Mouse (Mus musculus) liver, embryonic 16.5 days (tissue): ENCODE results near the gene Epo. TPM values are rescaled to one million over a fixed set of nuclear protein-coding genes. Genes with fewer than 3 reads are reported as not detected.

Experiments
- ATAC-seq: fragments of 200-750 bp; cut with Nextera tagmentation; 2 replicates; pipeline ENCODE4 v1.8.0; 2017; ENCODE audit warnings: low read depth, mild to moderate bottlenecking, moderate number of reproducible peaks, moderate library complexity
- H3K27ac ChIP-seq: fragments of 300-500 bp; sonication (generic); 2 replicates; pipeline ENCODE4 v1.5.1; 2014; ENCODE audit warnings: mild to moderate bottlenecking, low read length
- H3K27me3 ChIP-seq: fragments of 300-500 bp; sonication (generic); 2 replicates; pipeline ENCODE4 v1.6.1; 2014; ENCODE audit warnings: low read depth, low read length, mixed read lengths; ENCODE audit not compliant: control insufficient read depth, insufficient read depth
- H3K36me3 ChIP-seq: fragments of 300-500 bp; sonication (generic); 2 replicates; pipeline ENCODE4 v1.6.1; 2014; ENCODE audit warnings: mild to moderate bottlenecking; ENCODE audit not compliant: control insufficient read depth, insufficient read depth
- H3K4me1 ChIP-seq: fragments of 300-500 bp; sonication (generic); 2 replicates; pipeline ENCODE4 v1.6.1; 2014; ENCODE audit warnings: low read depth, low read length, mixed read lengths; ENCODE audit not compliant: control insufficient read depth
- H3K4me2 ChIP-seq: fragments of 300-500 bp; sonication (generic); 2 replicates; pipeline ENCODE4 v1.6.1; 2014; ENCODE audit warnings: low read depth, low read length, mixed read lengths
- H3K4me3 ChIP-seq: fragments of 300-500 bp; sonication (generic); 2 replicates; pipeline ENCODE4 v1.5.1; 2014; ENCODE audit warnings: low read depth, mild to moderate bottlenecking, low read length
- H3K9ac ChIP-seq: fragments of 300-500 bp; sonication (generic); 2 replicates; pipeline ENCODE4 v1.6.1; 2014; ENCODE audit warnings: low read depth, low read length
- H3K9me3 ChIP-seq: fragments of 300-500 bp; sonication (generic); replicated peaks from 2 replicates; pipeline ENCODE4 v1.6.1; 2016; ENCODE audit warnings: low read length; ENCODE audit not compliant: control insufficient read depth
- WGBS: fragments of 180-500 bp; shearing (Covaris S2); extraction: QIAGEN DNeasy Blood & Tissue Kit; methylation state at CpG from one replicate; pipeline ENCODE4 v1.1.7; 2014; ENCODE audit not compliant: insufficient replicate concordance; 5-methylcytosine and 5-hydroxymethylcytosine counted together
- microRNA-seq: library from miRNA; unstranded; fragments of <30 nt; microRNA quantifications from one replicate; pipeline ENCODE4, GENCODE M21; 2016
- polyA plus RNA-seq: library from polyadenylated mRNA; unstranded; fragments of >200 nt; fragmentation: Nextera tagmentation; extraction: Ambion mirVana; gene quantifications from 2 replicates; pipeline ENCODE4 v1.2.1, GENCODE M21; 2015

Epo gene
- polyA plus RNA-seq, 1 experiment from 2014 or later: 0.81 TPM

- Histone ChIP-seq H3K4me3 (no peak overlapping the region), H3K27me3 (no peaks in the 10 kb centered on the region), H3K27ac (no peak overlapping the region), H3K36me3 (no peaks in the 10 kb centered on the region), H3K9me3 (no peaks in the 10 kb centered on the region), H3K9ac (no peak overlapping the region), H3K4me1 (no peaks in the 10 kb centered on the region), H3K4me2 (no peak overlapping the region)
- no peak for ATAC-seq
- 65% methylated on average over 11 of the region's 11 CpGs for WGBS
These were observed 92.7 kb downstream of the Epo start for GRCm38 (mm10) chr5:137440216-137440855.

GRCm38 (mm10) chr5:137433889-137434288 lies 99.2 kb downstream of the Epo start:
- H3K4me2 ChIP-seq: no peak overlapping the region
- no peaks in the 10 kb centered on the region for H3K27me3 ChIP-seq
- ATAC-seq: no peak
- no peak overlapping the region for H3K27ac ChIP-seq
- 45% methylated on average over 6 of the region's 6 CpGs for WGBS
- H3K4me1 ChIP-seq: no peaks in the 10 kb centered on the region
- H3K36me3 ChIP-seq: no peaks in the 10 kb centered on the region
- no peaks in the 10 kb centered on the region for H3K9me3 ChIP-seq
- H3K4me3 ChIP-seq: no peak overlapping the region
- H3K9ac ChIP-seq: no peak overlapping the region

Small RNAs within 50 kb of the gene (microRNA-seq; reads per million reads assigned to microRNA genes)
- gene Mir6418: 1.2 reads per million

Other genes with a start within 250 kb of the Epo start
- gene Ache, start 245.7 kb downstream of the Epo start, polyA plus RNA-seq: 14.4 and 18.6 TPM in 2 replicates
- gene Ufsp1, start 238.6 kb downstream of the Epo start, polyA plus RNA-seq: 7.0 and 7.8 TPM in 2 replicates
- gene Srrt, start 225.6 kb downstream of the Epo start, polyA plus RNA-seq: 68.0 and 69.7 TPM in 2 replicates
- 9.3 and 9.6 TPM in 2 replicates for gene Trip6, start 218.8 kb downstream of the Epo start, polyA plus RNA-seq
- gene Slc12a9, start 199.6 kb downstream of the Epo start, polyA plus RNA-seq: 2.8 and 3.0 TPM in 2 replicates
- gene Ephb4, start 183.1 kb downstream of the Epo start, polyA plus RNA-seq: 7.3 and 9.1 TPM in 2 replicates
- gene Zan, start 56.2 kb downstream of the Epo start, polyA plus RNA-seq: 0.07 and 0.11 TPM in 2 replicates
- 28.1 and 28.3 TPM in 2 replicates for gene Pop7, start 30.7 kb downstream of the Epo start, polyA plus RNA-seq
- 2.8 and 3.1 TPM in 2 replicates for gene Gigyf1, start 14.7 kb downstream of the Epo start, polyA plus RNA-seq
- gene Gnb2, start 268 bp upstream of the Epo start, polyA plus RNA-seq: 125 and 127 TPM in 2 replicates
- gene Actl6b, start 20.3 kb upstream of the Epo start, polyA plus RNA-seq: 0.05 TPM in 1 of 2 replicates, not detected in the other
- 60.5 and 62.5 TPM in 2 replicates for gene Tfr2, start 36.6 kb upstream of the Epo start, polyA plus RNA-seq
- gene Mospd3, start 67.8 kb upstream of the Epo start, polyA plus RNA-seq: 21.3 and 23.1 TPM in 2 replicates
- gene Pcolce, start 80.5 kb upstream of the Epo start, polyA plus RNA-seq: 15.0 and 21.5 TPM in 2 replicates
- gene Fbxo24, start 95.8 kb upstream of the Epo start, polyA plus RNA-seq: 0.07 and 0.13 TPM in 2 replicates
- 25.1 and 26.8 TPM in 2 replicates for gene Lrch4, start 95.9 kb upstream of the Epo start, polyA plus RNA-seq
- gene Gm20605, start 95.9 kb upstream of the Epo start, polyA plus RNA-seq: 5.2 and 6.1 TPM in 2 replicates
- 4.5 and 6.7 TPM in 2 replicates for gene Sap25, start 108.1 kb upstream of the Epo start, polyA plus RNA-seq
- gene Irs3, start 112.5 kb upstream of the Epo start, polyA plus RNA-seq: 0.15 TPM in 1 of 2 replicates, not detected in the other
- gene Agfg2, start 151.5 kb upstream of the Epo start, polyA plus RNA-seq: 29.4 and 30.5 TPM in 2 replicates
- 0.21 and 0.33 TPM in 2 replicates for gene Nyap1, start 208.4 kb upstream of the Epo start, polyA plus RNA-seq
- gene Tsc22d4, start 212.5 kb upstream of the Epo start, polyA plus RNA-seq: 59.8 and 64.4 TPM in 2 replicates
- 14.8 and 15.5 TPM in 2 replicates for gene Ppp1r35, start 245.6 kb upstream of the Epo start, polyA plus RNA-seq